Mouse (Mus musculus): ENCODE results near the gene Zfp777. TPM values are rescaled to one million over a fixed set of nuclear protein-coding genes. Genes with fewer than 3 reads are reported as not detected.

The Zfp777 gene
- polyA plus RNA-seq, 1 experiment from 2014 or later: 11.7 TPM

Small RNAs within 50 kb of the gene (microRNA-seq; reads per million reads assigned to microRNA genes)
- gene Gm24563: not detected

Other genes starting within 250 kb of the Zfp777 start
- gene Pdia4, start 235.5 kb downstream of the Zfp777 start, polyA plus RNA-seq (2016; fragmentation: Nextera tagmentation; extraction: Ambion mirVana): 298 and 300 TPM in 2 replicates
- 7.9 and 8.0 TPM in 2 replicates for gene Zfp786, start 218.0 kb downstream of the Zfp777 start, polyA plus RNA-seq (2016; fragmentation: Nextera tagmentation; extraction: Ambion mirVana)
- 11.2 and 12.0 TPM in 2 replicates for gene Zfp398, start 213.2 kb downstream of the Zfp777 start, polyA plus RNA-seq (2016; fragmentation: Nextera tagmentation; extraction: Ambion mirVana)
- 27.1 and 29.2 TPM in 2 replicates for gene Zfp282, start 171.7 kb downstream of the Zfp777 start, polyA plus RNA-seq (2016; fragmentation: Nextera tagmentation; extraction: Ambion mirVana)
- 21.8 and 22.0 TPM in 2 replicates for gene Zfp212, start 128.4 kb downstream of the Zfp777 start, polyA plus RNA-seq (2016; fragmentation: Nextera tagmentation; extraction: Ambion mirVana)
- 14.7 and 15.3 TPM in 2 replicates for gene Zfp956, start 95.5 kb downstream of the Zfp777 start, polyA plus RNA-seq (2016; fragmentation: Nextera tagmentation; extraction: Ambion mirVana)
- 33.6 and 33.9 TPM in 2 replicates for gene Zfp746, start 37.7 kb upstream of the Zfp777 start, polyA plus RNA-seq (2016; fragmentation: Nextera tagmentation; extraction: Ambion mirVana)

Data from embryonic facial prominence, embryonic 12.5 days (tissue).